Mouse (Mus musculus): Measurements from ENCODE around the gene C1s2. TPM values are rescaled to one million over a fixed set of nuclear protein-coding genes. Genes with fewer than 3 reads are reported as not detected.
"Not testable (repeated sequence)": the region's sequence is repeated elsewhere in the genome, so short reads cannot be mapped to it uniquely, and the experiment has no call there.

Gene C1s2
- not detected in 2 replicates for polyA plus RNA-seq (2015; fragmentation: Nextera tagmentation; extraction: Ambion mirVana)

DNA sequence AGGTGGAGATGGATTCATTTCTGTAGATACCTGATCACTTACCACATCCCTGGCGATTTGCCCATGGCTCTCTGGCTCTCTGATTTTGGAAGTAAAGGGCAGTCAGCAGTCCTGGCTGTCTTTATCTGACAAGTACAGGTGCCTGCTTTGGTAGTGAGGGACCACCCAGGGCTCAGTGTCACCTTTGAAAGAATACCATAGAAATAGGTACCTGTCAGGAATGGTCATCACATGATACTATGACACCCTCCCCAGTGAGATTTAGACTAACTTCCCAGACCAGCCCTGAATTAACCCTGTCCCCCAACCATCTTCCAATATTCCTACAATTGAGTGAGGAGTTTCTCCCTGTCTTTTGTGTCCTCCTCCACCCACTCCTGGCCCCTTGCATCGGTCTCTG lies at the start of gene C1s2:
Gene C1s2 (minus strand): TSS at position 101 of the 400 bp plus-strand sequence.
- whole genome bisulfite sequencing = 68% methylated on average over 2 of the region's 2 CpGs
- not testable (repeated sequence) for H3K4me3 ChIP-seq

GRCm38 (mm10) chr6:124683591-124684417 lies 47.9 kb upstream of the C1s2 start:
- no peaks in the 10 kb centered on the region for H3K36me3 ChIP-seq
- 0 out of 2 replicates have a peak overlapping the region, but pooled peaks have one; percentile 13 for H3K4me2 ChIP-seq
- no peaks in the 10 kb centered on the region for H3K27me3 ChIP-seq (replicated peaks)
- no peak for ATAC-seq (ENCODE audit: extremely low read depth, insufficient number of reproducible peaks, low FRiP score, low TSS enrichment)
- H3K9ac ChIP-seq = no peak overlapping the region
- H3K4me3 ChIP-seq = no peak overlapping the region
- peaks cover 28% of the 10 kb centered on the region for H3K4me1 ChIP-seq
- H3K9me3 ChIP-seq = no peaks in the 10 kb centered on the region
- 60% methylated on average over 14 of the region's 14 CpGs for WGBS
- H3K27ac ChIP-seq (replicated peaks) = peak overlapping the region; percentile 46

More for the DNA sequence above, at the start of gene C1s2:
- H3K27me3 ChIP-seq (replicated peaks); ATAC-seq (ENCODE audit: extremely low read depth, insufficient number of reproducible peaks, low FRiP score, low TSS enrichment); H3K36me3 ChIP-seq; H3K27ac ChIP-seq (replicated peaks); H3K9ac ChIP-seq; H3K4me2 ChIP-seq; H3K4me1 ChIP-seq; H3K9me3 ChIP-seq: not testable (repeated sequence)

GRCm38 (mm10) chr6:124682291-124682690 lies 46.4 kb upstream of the C1s2 start:
- WGBS = 82% methylated on average over 6 of the region's 6 CpGs
- H3K4me2 ChIP-seq; H3K4me3 ChIP-seq; H3K27me3 ChIP-seq (replicated peaks); ATAC-seq (ENCODE audit: extremely low read depth, insufficient number of reproducible peaks, low FRiP score, low TSS enrichment); H3K9ac ChIP-seq; H3K36me3 ChIP-seq; H3K9me3 ChIP-seq; H3K27ac ChIP-seq (replicated peaks): not testable (repeated sequence)
- H3K4me1 ChIP-seq = peaks cover 28% of the 10 kb centered on the region

DNA sequence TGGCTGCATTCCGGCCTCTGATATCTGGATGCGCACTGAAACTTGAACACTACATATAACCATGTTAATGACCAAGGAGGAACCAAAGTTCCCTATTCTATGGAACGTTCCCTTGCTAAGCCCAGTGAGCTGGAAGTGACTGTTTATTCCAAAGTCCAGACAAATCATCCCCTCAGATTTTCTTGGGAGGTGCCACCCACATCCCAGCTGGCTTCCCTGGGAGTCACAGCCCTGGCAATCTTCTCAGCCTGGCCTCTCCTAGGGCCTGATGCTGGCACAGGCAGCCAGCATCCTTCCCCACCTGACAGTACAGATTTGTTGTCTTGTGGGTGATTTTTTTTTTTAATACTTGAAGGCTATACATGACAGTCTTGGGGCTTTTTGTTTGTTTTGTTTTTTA lies 43.6 kb upstream of the C1s2 start:
- Histone ChIP-seq H3K9me3 (no peaks in the 10 kb centered on the region), H3K9ac (no peak overlapping the region), H3K27me3 (replicated peaks) (no peaks in the 10 kb centered on the region), H3K27ac (replicated peaks) (no peak overlapping the region), H3K4me2 (no peak overlapping the region), H3K36me3 (peaks cover 9% of the 10 kb centered on the region), H3K4me3 (no peak overlapping the region), H3K4me1 (peaks cover 19% of the 10 kb centered on the region)
- no peak for ATAC-seq (ENCODE audit: extremely low read depth, insufficient number of reproducible peaks, low FRiP score, low TSS enrichment)
- 86% methylated on average over 3 of the region's 3 CpGs for WGBS

DNA sequence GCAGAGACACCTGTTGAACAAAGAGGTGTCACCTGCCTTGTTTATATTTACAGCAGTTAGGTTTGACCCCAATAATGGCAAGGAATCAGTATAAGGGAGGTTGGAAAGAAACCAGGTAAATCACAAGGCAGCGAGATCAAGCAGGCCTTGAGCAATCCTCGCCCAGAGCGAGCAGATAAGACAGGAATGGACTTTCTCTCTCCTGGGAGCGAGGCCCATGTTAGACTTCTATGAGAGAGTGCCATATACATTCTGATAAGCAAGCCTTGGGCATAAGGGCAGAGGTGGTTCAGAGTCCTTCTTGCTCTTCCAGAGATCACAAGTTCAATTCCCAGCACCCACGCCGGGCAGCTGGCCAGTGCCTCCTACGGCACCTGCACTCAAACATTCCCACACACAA lies 42.9 kb upstream of the C1s2 start:
- Histone ChIP-seq H3K4me1 (peaks cover 13% of the 10 kb centered on the region), H3K9me3 (no peaks in the 10 kb centered on the region), H3K27me3 (replicated peaks) (no peaks in the 10 kb centered on the region), H3K9ac (no peak overlapping the region), H3K4me3 (no peak overlapping the region), H3K4me2 (no peak overlapping the region), H3K27ac (replicated peaks) (no peak overlapping the region), H3K36me3 (peaks cover 14% of the 10 kb centered on the region)
- 68% methylated on average over 7 of the region's 7 CpGs for WGBS
- ATAC-seq (ENCODE audit: extremely low read depth, insufficient number of reproducible peaks, low FRiP score, low TSS enrichment) = no peak

- no peak for ATAC-seq (ENCODE audit: extremely low read depth, insufficient number of reproducible peaks, low FRiP score, low TSS enrichment)
- Histone ChIP-seq H3K36me3 (peaks cover 14% of the 10 kb centered on the region), H3K27ac (replicated peaks) (no peak overlapping the region), H3K4me2 (no peak overlapping the region), H3K27me3 (replicated peaks) (no peaks in the 10 kb centered on the region), H3K4me1 (peaks cover 7% of the 10 kb centered on the region; the same call in 1 of the 2 replicates), H3K4me3 (no peak overlapping the region), H3K9me3 (no peaks in the 10 kb centered on the region), H3K9ac (no peak overlapping the region)
- WGBS = 82% methylated on average over 6 of the region's 6 CpGs
Observed at GRCm38 (mm10) chr6:124676171-124676570, 40.3 kb upstream of the C1s2 start.

DNA sequence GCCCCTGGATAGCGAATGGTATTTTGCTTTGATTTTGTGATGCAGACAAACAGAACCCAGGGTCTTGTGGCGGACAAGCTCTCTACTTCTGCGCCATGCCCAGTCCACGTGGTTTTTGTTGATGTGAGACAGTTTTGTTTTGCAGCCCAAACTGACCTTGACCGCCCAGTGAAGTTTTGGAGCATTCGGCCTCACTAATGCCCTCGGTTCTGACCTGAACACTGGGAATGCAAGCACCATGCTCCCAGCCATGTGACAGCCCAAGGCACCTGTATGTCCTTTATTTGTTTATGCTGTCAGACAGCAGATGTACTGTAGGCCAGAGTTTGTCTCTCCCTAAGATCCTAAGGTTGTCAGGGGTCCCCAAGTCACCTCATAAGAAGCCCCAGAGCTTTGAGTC lies 38.7 kb upstream of the C1s2 start:
- WGBS = 92% methylated on average over 7 of the region's 7 CpGs
- ATAC-seq (ENCODE audit: extremely low read depth, insufficient number of reproducible peaks, low FRiP score, low TSS enrichment) = no peak
- Histone ChIP-seq H3K27me3 (replicated peaks) (no peaks in the 10 kb centered on the region), H3K4me3 (no peak overlapping the region), H3K4me2 (no peak overlapping the region), H3K9ac (no peak overlapping the region), H3K36me3 (peaks cover 14% of the 10 kb centered on the region), H3K4me1 (peaks cover 7% of the 10 kb centered on the region; the same call in 1 of the 2 replicates), H3K27ac (replicated peaks) (no peak overlapping the region), H3K9me3 (no peaks in the 10 kb centered on the region)

- H3K27me3 ChIP-seq (replicated peaks) = no peaks in the 10 kb centered on the region
- H3K4me3 ChIP-seq = no peak overlapping the region
- no peaks in the 10 kb centered on the region for H3K9me3 ChIP-seq
- peaks cover 14% of the 10 kb centered on the region for H3K36me3 ChIP-seq
- no peak overlapping the region for H3K27ac ChIP-seq (replicated peaks)
- no peak for ATAC-seq (ENCODE audit: extremely low read depth, insufficient number of reproducible peaks, low FRiP score, low TSS enrichment)
- H3K4me2 ChIP-seq = no peak overlapping the region
- H3K4me1 ChIP-seq = peaks cover 7% of the 10 kb centered on the region; the same call in 1 of the 2 replicates
- H3K9ac ChIP-seq = no peak overlapping the region
- 88% methylated on average over 9 of the region's 9 CpGs for WGBS
Observed at GRCm38 (mm10) chr6:124673619-124674018, 37.7 kb upstream of the C1s2 start.

DNA sequence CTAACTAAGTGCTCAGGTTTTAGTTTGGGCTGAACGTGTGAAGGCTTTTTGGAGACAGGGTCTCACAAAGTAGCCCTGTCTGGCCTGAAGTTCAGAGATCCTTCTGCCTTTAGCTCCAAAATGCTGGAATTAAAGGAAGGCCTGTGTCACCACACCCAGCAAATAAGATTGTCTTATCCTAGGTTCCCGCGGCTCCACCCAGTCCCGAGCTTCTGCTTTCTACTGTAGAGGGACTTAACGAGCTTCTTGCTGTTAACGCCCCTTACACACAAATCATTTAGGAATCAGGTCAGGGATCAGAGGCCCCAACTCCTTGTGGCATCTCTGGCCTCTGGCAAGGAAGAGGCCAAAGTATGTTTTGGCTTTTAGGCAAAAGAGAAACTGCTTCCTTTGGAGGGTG lies 36.2 kb upstream of the C1s2 start:
- WGBS = 48% methylated on average over 6 of the region's 6 CpGs
- H3K4me1 ChIP-seq = peaks cover 7% of the 10 kb centered on the region; the same call in 1 of the 2 replicates
- H3K27me3 ChIP-seq (replicated peaks) = no peaks in the 10 kb centered on the region
- H3K4me2 ChIP-seq = no peak overlapping the region
- peaks cover 14% of the 10 kb centered on the region for H3K36me3 ChIP-seq
- H3K27ac ChIP-seq (replicated peaks) = no peak overlapping the region
- ATAC-seq (ENCODE audit: extremely low read depth, insufficient number of reproducible peaks, low FRiP score, low TSS enrichment) = no peak
- H3K9me3 ChIP-seq = no peaks in the 10 kb centered on the region
- H3K4me3 ChIP-seq = no peak overlapping the region
- H3K9ac ChIP-seq = no peak overlapping the region

DNA sequence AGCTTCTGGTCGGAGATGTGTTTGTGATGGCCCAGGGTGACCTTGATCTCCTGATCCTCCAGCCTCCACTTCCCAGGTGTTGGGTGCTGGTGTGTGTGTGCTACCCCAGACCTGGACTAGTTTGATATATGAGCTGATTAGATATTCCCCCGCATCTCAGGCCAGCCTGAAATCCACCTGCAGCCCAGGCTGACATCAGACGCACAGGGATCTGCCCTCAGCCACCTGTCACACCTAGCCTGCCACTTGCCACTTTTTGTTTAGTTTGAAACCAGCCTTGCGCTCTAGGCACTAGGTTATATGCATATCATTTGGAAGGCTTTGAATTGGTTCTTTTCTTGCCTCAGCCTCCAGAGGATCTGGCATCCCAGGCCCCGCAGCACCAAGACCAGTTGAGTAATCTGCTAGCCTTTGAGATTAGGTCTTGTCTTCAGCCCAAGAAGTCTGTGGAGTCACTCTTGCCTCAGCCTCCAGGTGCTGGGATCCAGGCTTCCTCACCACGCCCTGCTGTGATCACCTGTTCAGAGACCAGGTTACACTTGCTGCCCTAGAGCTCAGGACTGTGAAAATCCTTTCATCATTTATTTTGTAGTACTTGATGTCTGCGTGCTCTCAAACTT lies 34.5 kb upstream of the C1s2 start:
- no peak overlapping the region for H3K27ac ChIP-seq (replicated peaks)
- H3K36me3 ChIP-seq = peaks cover 18% of the 10 kb centered on the region
- 83% methylated on average over 7 of the region's 7 CpGs for WGBS
- H3K27me3 ChIP-seq (replicated peaks) = no peaks in the 10 kb centered on the region
- no peaks in the 10 kb centered on the region for H3K9me3 ChIP-seq
- no peak for ATAC-seq (ENCODE audit: extremely low read depth, insufficient number of reproducible peaks, low FRiP score, low TSS enrichment)
- peaks cover 7% of the 10 kb centered on the region; the same call in 1 of the 2 replicates for H3K4me1 ChIP-seq
- H3K4me2 ChIP-seq = no peak overlapping the region
- H3K9ac ChIP-seq = no peak overlapping the region
- no peak overlapping the region for H3K4me3 ChIP-seq

- Histone ChIP-seq H3K27ac (replicated peaks) (no peak overlapping the region), H3K4me1 (peaks cover 8% of the 10 kb centered on the region), H3K4me3 (no peak overlapping the region), H3K4me2 (no peak overlapping the region), H3K9ac (no peak overlapping the region), H3K9me3 (no peaks in the 10 kb centered on the region), H3K27me3 (replicated peaks) (no peaks in the 10 kb centered on the region), H3K36me3 (peaks cover 8% of the 10 kb centered on the region)
- 72% methylated on average over 11 of the region's 11 CpGs for WGBS
- ATAC-seq (ENCODE audit: extremely low read depth, insufficient number of reproducible peaks, low FRiP score, low TSS enrichment) = no peak
Observed at GRCm38 (mm10) chr6:124669234-124669859, 33.5 kb upstream of the C1s2 start.

All from heart, embryonic 13.5 days (tissue).